Mouse (Mus musculus): ENCODE data around the gene Rer1.

- no peak for TF ChIP-seq MYOD1 (IDR thresholded peaks at IDR 0.05; ENCODE audit: control insufficient read depth, insufficient read length, low read depth)
- TF ChIP-seq CTCF (IDR thresholded peaks at IDR 0.05; ENCODE audit: control insufficient read depth, insufficient read depth, insufficient read length) = no peak
- no peak for TF ChIP-seq USF1 (IDR thresholded peaks at IDR 0.05; ENCODE audit: low read depth)
- TF ChIP-seq CEBPB (IDR thresholded peaks at IDR 0.05; ENCODE audit: low read depth) = no peak
- TF ChIP-seq MAX (IDR thresholded peaks at IDR 0.05) = no peak
- no peak for TF ChIP-seq MYOG (IDR thresholded peaks at IDR 0.05; ENCODE audit: control insufficient read depth, extremely low read depth, insufficient read length)
- TF ChIP-seq FOSL1 (IDR thresholded peaks at IDR 0.05; ENCODE audit: insufficient read depth, low read length, poor library complexity, severe bottlenecking) = no peak
Measured at GRCm38 (mm10) chr4:155109471-155109870, 23.3 kb upstream of the Rer1 start.
